9 mouse cellular contexts compared by ENCODE assay signal in genomic region chr9:27300698-27301097, GRCm38 (mm10). TPM values are rescaled to one million over a fixed set of nuclear protein-coding genes. Genes with fewer than 3 reads are reported as not detected.
DNase-seq lines count a peak whose midpoint lies in the region; ATAC-seq lines count a peak whose summit lies in the region.
"Had no signal": no experiment of that assay in that cellular context is flagged by ENCODE, and none has a peak within 500 bp of the region (broad histone marks: within the 10 kb centered on the region; RNA-seq: fewer than 3 reads in every experiment).

No protein-coding gene starts in this region.

- H3K4me3 ChIP-seq in heart, embryonic 14.5 days (ENCODE audit: control insufficient read depth in 1 of 2, insufficient read depth in 1 of 2, low read depth in 1 of 2, low read length in 2 of 2), result peak overlapping the region; percentile 67
- H3K4me3 ChIP-seq in hindbrain, embryonic 10.5 days, result peak overlapping the region; percentile 73
- H3K4me3 ChIP-seq in midbrain, embryonic 12.5 days, result peak overlapping the region; percentile 80

- H3K4me2 ChIP-seq in heart, embryonic 14.5 days (ENCODE audit: low read length), result peak overlapping the region; percentile 93
- H3K4me2 ChIP-seq in midbrain, embryonic 12.5 days (replicated peaks), result peak overlapping the region; percentile 94

- 22% methylated on average over 4 of the region's 4 CpGs for WGBS in heart, embryonic 14.5 days
- 8% methylated on average over 4 of the region's 4 CpGs for WGBS in hindbrain, embryonic 10.5 days
- WGBS in midbrain, embryonic 12.5 days, result 11% methylated on average over 4 of the region's 4 CpGs

- no peaks in the 10 kb centered on the region for H3K9me3 ChIP-seq in heart, embryonic 14.5 days (ENCODE audit: control insufficient read depth, low read length)
- H3K9me3 ChIP-seq in hindbrain, embryonic 10.5 days, result no peaks in the 10 kb centered on the region
- no peaks in the 10 kb centered on the region for H3K9me3 ChIP-seq in midbrain, embryonic 12.5 days

- intact Hi-C loops in heart, postnatal 36 days (cut with DNase I), result no loop called here
- intact Hi-C loops in gastrocnemius, postnatal 36 days (cut with DNase I), result no loop called here

- no peak overlapping the region for H3K27ac ChIP-seq in heart, embryonic 14.5 days (replicated peaks in 1 of 2; ENCODE audit: control insufficient read depth in 1 of 2, insufficient read depth in 1 of 2, low read depth in 2 of 2, low read length in 2 of 2)
- peak overlapping the region; percentile 80; the same call in 1 of the 2 replicates for H3K27ac ChIP-seq in hindbrain, embryonic 10.5 days
- H3K27ac ChIP-seq in midbrain, embryonic 12.5 days (replicated peaks), result no peak overlapping the region

- ATAC-seq in heart, embryonic 14.5 days (ENCODE audit: insufficient number of reproducible peaks, insufficient read depth, low FRiP score, low read depth), result no peak
- no peak for ATAC-seq in midbrain, embryonic 12.5 days (ENCODE audit: low FRiP score, low read depth)

- H3K4me1 ChIP-seq in heart, embryonic 14.5 days (ENCODE audit: control insufficient read depth in 2 of 2, insufficient read depth in 2 of 2, low read length in 2 of 2), result peaks cover 10 to 18% of the 10 kb centered on the region in 2 experiments
- H3K4me1 ChIP-seq in hindbrain, embryonic 10.5 days (replicated peaks), result peaks cover 71% of the 10 kb centered on the region
- peaks cover 55% of the 10 kb centered on the region for H3K4me1 ChIP-seq in midbrain, embryonic 12.5 days

- no peak overlapping the region; the same call in 1 of the 2 replicates for H3K9ac ChIP-seq in heart, embryonic 14.5 days (ENCODE audit: low read length)
- H3K9ac ChIP-seq in midbrain, embryonic 12.5 days (replicated peaks), result no peak overlapping the region

- no peak for DNase-seq in heart, postnatal 36 days
- peak; percentile 67 for DNase-seq in ES-CJ7 (ENCODE audit: low read depth, low spot score)
- no peak for DNase-seq in hindbrain, embryonic 10.5 days (ENCODE audit: low spot score)
- no peak for DNase-seq in right cerebral cortex, postnatal 14 days
- DNase-seq in layer of hippocampus, adult 9-10 months (ENCODE audit: low spot score), result no peak
- DNase-seq in gastrocnemius, postnatal 36 days, result no peak

- H3K36me3 ChIP-seq in heart, embryonic 14.5 days (ENCODE audit: control insufficient read depth, insufficient read depth, low read length), result no peaks in the 10 kb centered on the region
- no peaks in the 10 kb centered on the region for H3K36me3 ChIP-seq in hindbrain, embryonic 10.5 days
- H3K36me3 ChIP-seq in midbrain, embryonic 12.5 days, result no peaks in the 10 kb centered on the region
- H3K36me3 ChIP-seq: G1E had no signal

- peaks cover 31% of the 10 kb centered on the region for H3K27me3 ChIP-seq in heart, embryonic 14.5 days (ENCODE audit: control insufficient read depth, insufficient read depth, low read length)
- peaks cover 25% of the 10 kb centered on the region for H3K27me3 ChIP-seq in hindbrain, embryonic 10.5 days (ENCODE audit: insufficient read depth, poor library complexity, severe bottlenecking)
- H3K27me3 ChIP-seq in midbrain, embryonic 12.5 days, result peaks cover 32% of the 10 kb centered on the region

RNA-seq across cellular contexts. Expression of gene Igsf9b, which starts 1.7 kb away (rescaled TPM):
- 4.2 and 4.5 TPM in 2 replicates for polyA plus RNA-seq in heart, embryonic 14.5 days (2014; fragmentation: Nextera tagmentation; extraction: Ambion mirVana)
- 1 to 10 TPM; 3.8 to 4.9 TPM for total RNA-seq in heart, postnatal 36 days (2021)
- 6.8 and 6.9 TPM in 2 replicates for polyA plus RNA-seq in hindbrain, embryonic 10.5 days (2016; fragmentation: Nextera tagmentation; extraction: Ambion mirVana)
- 8.1 and 8.8 TPM in 2 replicates for polyA plus RNA-seq in midbrain, embryonic 12.5 days (2016; fragmentation: Nextera tagmentation; extraction: Ambion mirVana)
- total RNA-seq in gastrocnemius, postnatal 36 days (2021), result 1 to 10 TPM; 2.1 to 2.7 TPM
- polyA plus RNA-seq: G1E had no signal
